Mouse (Mus musculus) liver, embryonic 15.5 days (tissue): ENCODE measurements around the gene Zbtb22. TPM values are rescaled to one million over a fixed set of nuclear protein-coding genes. Genes with fewer than 3 reads are reported as not detected.
"Not testable (repeated sequence)": the region's sequence is repeated elsewhere in the genome, so short reads cannot be mapped to it uniquely, and the experiment has no call there.

Experiments used
- ATAC-seq: fragments of 200-750 bp; cut with Nextera tagmentation; 2 replicates; pipeline ENCODE4 v1.8.0; 2017; ENCODE audit warnings: moderate number of reproducible peaks, mild to moderate bottlenecking, moderate library complexity; ENCODE audit not compliant: insufficient read depth
- H3K27ac ChIP-seq: fragments of 300-500 bp; sonication (generic); replicated peaks from 2 replicates; pipeline ENCODE4 v1.5.1; 2015; ENCODE audit warnings: mild to moderate bottlenecking, inconsistent platforms
- H3K27me3 ChIP-seq: fragments of 300-500 bp; sonication (generic); 2 replicates; pipeline ENCODE4 v1.6.1; 2015; ENCODE audit warnings: mild to moderate bottlenecking, inconsistent platforms
- H3K36me3 ChIP-seq: fragments of 300-500 bp; sonication (generic); replicated peaks from 2 replicates; pipeline ENCODE4 v1.6.1; 2015; ENCODE audit warnings: moderate library complexity, mild to moderate bottlenecking, inconsistent platforms
- H3K4me1 ChIP-seq: fragments of 300-500 bp; sonication (generic); replicated peaks from 2 replicates; pipeline ENCODE4 v1.6.1; 2015; ENCODE audit warnings: inconsistent platforms
- H3K4me2 ChIP-seq: fragments of 300-500 bp; sonication (generic); 2 replicates; pipeline ENCODE4 v1.6.1; 2015; ENCODE audit warnings: moderate library complexity, mild to moderate bottlenecking, inconsistent platforms
- H3K4me3 ChIP-seq: fragments of 300-500 bp; sonication (generic); replicated peaks from 2 replicates; pipeline ENCODE4 v1.5.1; 2015; ENCODE audit warnings: mild to moderate bottlenecking, inconsistent platforms
- H3K9ac ChIP-seq: fragments of 300-500 bp; sonication (generic); 2 replicates; pipeline ENCODE4 v1.6.1; 2015; ENCODE audit warnings: moderate library complexity, mild to moderate bottlenecking, inconsistent platforms
- H3K9me3 ChIP-seq: fragments of 300-500 bp; sonication (generic); replicated peaks from 2 replicates; pipeline ENCODE4 v1.6.1; 2016; ENCODE audit warnings: inconsistent platforms
- WGBS: fragments of 180-500 bp; shearing (Covaris S2); methylation state at CpG from one replicate; pipeline ENCODE4 v1.1.7; 2015; ENCODE audit warnings: mixed read lengths; ENCODE audit not compliant: insufficient replicate concordance; 5-methylcytosine and 5-hydroxymethylcytosine counted together
- polyA plus RNA-seq: library from polyadenylated mRNA; unstranded; fragments of >200 nt; fragmentation: Nextera tagmentation; extraction: Ambion mirVana; gene quantifications from 2 replicates; pipeline ENCODE4 v1.2.1, GENCODE M21; 2015

The Zbtb22 gene
- polyA plus RNA-seq, 1 experiment from 2014 or later = 8.2 TPM

DNA sequence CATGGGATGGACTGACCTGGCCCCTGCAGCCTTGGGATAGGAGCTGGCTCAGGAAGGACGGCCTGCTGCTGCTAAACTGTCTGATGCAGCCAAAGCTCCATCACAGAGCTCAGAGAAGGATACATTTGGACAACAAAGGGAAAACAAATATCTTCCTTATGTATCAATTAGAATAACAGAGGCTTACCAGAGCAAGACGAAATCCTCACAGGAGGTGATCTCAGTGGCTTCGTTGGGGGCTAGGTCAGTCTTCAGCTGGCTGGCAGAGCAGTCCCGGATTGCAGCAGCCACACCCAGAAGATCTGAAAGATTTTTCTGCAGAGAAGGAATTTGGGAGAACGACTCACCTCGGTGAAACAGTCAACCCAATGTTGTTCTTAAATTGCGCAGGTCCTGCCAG lies 23.3 kb upstream of the Zbtb22 start:
- no peak overlapping the region for H3K27ac ChIP-seq

DNA sequence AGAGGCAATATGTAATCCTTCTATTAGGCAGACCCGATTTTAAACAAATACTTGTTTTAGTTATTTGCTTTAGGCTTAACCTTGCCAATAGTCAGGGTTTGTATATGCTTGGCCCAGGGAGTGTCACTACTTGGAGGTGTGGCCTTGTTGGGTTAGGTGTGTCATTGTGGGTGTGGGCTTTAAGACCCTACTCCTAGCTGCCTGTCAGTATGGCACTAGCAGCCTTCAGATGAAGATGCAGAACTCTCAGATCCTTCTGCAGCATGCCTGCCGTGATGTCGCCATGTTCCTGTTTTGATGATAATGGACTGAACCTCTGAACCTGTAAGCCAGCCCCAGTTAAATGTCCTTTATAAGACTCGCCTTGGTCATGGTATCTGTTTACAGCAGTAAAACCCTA lies 22.7 kb upstream of the Zbtb22 start:
- 61% methylated on average over 4 of the region's 4 CpGs for WGBS
- not testable (repeated sequence) for H3K4me2 ChIP-seq, H3K9me3 ChIP-seq, H3K27ac ChIP-seq, H3K36me3 ChIP-seq, H3K9ac ChIP-seq, H3K27me3 ChIP-seq, H3K4me3 ChIP-seq, ATAC-seq
- peaks cover 36% of the 10 kb centered on the region for H3K4me1 ChIP-seq

More for the DNA sequence above, 23.3 kb upstream of the Zbtb22 start:
- Histone ChIP-seq H3K4me1 (peaks cover 36% of the 10 kb centered on the region), H3K9ac (no peak overlapping the region), H3K4me2 (no peak overlapping the region), H3K36me3 (peaks cover 9% of the 10 kb centered on the region; the same call in 1 of the 2 replicates), H3K27me3 (no peaks in the 10 kb centered on the region), H3K9me3 (no peaks in the 10 kb centered on the region), H3K4me3 (no peak overlapping the region)
- WGBS = 42% methylated on average over 7 of the region's 7 CpGs
- no peak for ATAC-seq

DNA sequence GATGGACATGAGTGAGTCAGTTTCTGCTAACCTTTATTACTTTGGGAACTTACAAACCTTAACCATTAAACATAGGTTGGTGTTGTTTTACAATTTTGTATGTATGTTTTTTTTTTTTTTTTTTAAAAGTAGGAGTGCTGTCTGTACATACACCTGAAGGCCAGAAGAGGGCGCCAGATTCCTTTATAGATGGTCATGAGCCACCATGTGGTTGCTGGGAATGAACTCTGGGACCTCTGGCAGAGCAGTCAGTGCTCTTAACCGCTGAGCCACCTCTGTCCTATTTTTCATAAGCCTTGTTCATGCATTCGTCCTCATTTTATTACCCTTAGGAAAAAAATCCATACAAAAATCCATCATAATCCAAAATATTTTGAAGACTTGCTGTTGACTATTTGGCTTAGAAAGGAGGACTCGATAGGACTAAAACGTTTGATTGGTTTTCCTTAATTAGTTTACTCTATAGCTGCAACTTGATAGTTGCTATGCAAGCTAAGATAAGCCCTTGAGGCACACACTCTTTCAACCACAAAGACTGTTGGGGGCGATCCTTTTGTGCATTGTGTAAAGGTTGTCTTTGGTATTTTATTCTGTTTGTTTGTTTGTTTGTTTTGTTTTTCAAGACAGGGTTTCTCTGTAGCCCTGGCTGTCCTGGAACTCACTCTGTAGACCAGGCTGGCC lies 18.4 kb upstream of the Zbtb22 start:
- Histone ChIP-seq H3K4me2 (no peak overlapping the region), H3K27ac (peak overlapping the region; percentile 38; the same call in 1 of the 2 replicates), H3K36me3 (no peaks in the 10 kb centered on the region), H3K9ac (no peak overlapping the region), H3K4me1 (peaks cover 58% of the 10 kb centered on the region), H3K4me3 (no peak overlapping the region), H3K9me3 (no peaks in the 10 kb centered on the region), H3K27me3 (no peaks in the 10 kb centered on the region)
- no peak for ATAC-seq
- WGBS = 6% methylated on average over 6 of the region's 6 CpGs

GRCm38 (mm10) chr17:33898193-33898592 lies 17.5 kb upstream of the Zbtb22 start:
- H3K9ac ChIP-seq = not testable (repeated sequence)

DNA sequence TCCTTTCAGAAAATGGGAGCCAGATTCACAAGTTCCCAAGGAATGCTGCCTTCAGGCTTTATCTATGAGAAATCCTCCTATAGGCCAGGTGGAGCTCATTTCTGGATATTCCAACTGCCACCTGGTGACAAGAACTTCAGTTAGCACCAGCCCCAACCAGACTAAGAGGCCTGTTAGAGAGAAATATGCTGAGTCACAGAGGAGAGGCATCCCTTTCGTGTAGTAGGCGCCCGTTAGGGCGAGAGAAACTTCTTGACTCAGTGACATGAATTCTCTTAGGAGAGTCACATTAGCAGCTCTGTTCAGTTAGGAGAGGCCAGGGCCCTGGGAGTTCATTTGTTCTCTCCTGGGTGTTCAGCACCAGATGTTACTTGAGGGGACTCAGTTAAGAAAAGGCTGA lies 16.1 kb upstream of the Zbtb22 start:
- peak overlapping the region; percentile 32 for H3K4me2 ChIP-seq
- H3K27ac ChIP-seq = peak overlapping the region; percentile 90
- no peaks in the 10 kb centered on the region for H3K36me3 ChIP-seq
- no peaks in the 10 kb centered on the region for H3K27me3 ChIP-seq
- 8% methylated on average over 4 of the region's 4 CpGs for WGBS
- H3K4me1 ChIP-seq = peaks cover 74% of the 10 kb centered on the region
- H3K4me3 ChIP-seq = no peak overlapping the region
- H3K9ac ChIP-seq = peak overlapping the region; percentile 30; the same call in 1 of the 2 replicates
- ATAC-seq = peak; percentile 78
- no peaks in the 10 kb centered on the region for H3K9me3 ChIP-seq

More at GRCm38 (mm10) chr17:33898193-33898592, 17.5 kb upstream of the Zbtb22 start:
- not testable (repeated sequence) for H3K27me3 ChIP-seq, H3K4me2 ChIP-seq, H3K9me3 ChIP-seq, ATAC-seq, H3K4me3 ChIP-seq, H3K36me3 ChIP-seq
- Histone ChIP-seq H3K27ac (peak overlapping the region; percentile 90), H3K4me1 (peaks cover 62% of the 10 kb centered on the region)
- 64% methylated on average over 4 of the region's 4 CpGs for WGBS

- Histone ChIP-seq H3K9ac (0 out of 2 replicates have a peak overlapping the region, but pooled peaks have one; percentile 30), H3K36me3 (no peaks in the 10 kb centered on the region), H3K27ac (peak overlapping the region; percentile 90), H3K9me3 (no peaks in the 10 kb centered on the region), H3K4me1 (peaks cover 77% of the 10 kb centered on the region), H3K4me2 (peak overlapping the region; percentile 32; the same call in 1 of the 2 replicates), H3K27me3 (no peaks in the 10 kb centered on the region), H3K4me3 (no peak overlapping the region)
- peak; percentile 45 for ATAC-seq
- 46% methylated on average over 7 of the region's 7 CpGs for WGBS
These were observed 15.3 kb upstream of the Zbtb22 start for GRCm38 (mm10) chr17:33900281-33900988.

- H3K27ac ChIP-seq = no peak overlapping the region
- WGBS = 78% methylated on average over 4 of the region's 4 CpGs
- no peaks in the 10 kb centered on the region for H3K9me3 ChIP-seq
- no peaks in the 10 kb centered on the region for H3K36me3 ChIP-seq
- H3K27me3 ChIP-seq = no peaks in the 10 kb centered on the region
- peaks cover 77% of the 10 kb centered on the region for H3K4me1 ChIP-seq
- H3K4me3 ChIP-seq = no peak overlapping the region
- no peak for ATAC-seq
- no peak overlapping the region for H3K4me2 ChIP-seq
- no peak overlapping the region for H3K9ac ChIP-seq
These were observed 14.8 kb upstream of the Zbtb22 start for GRCm38 (mm10) chr17:33900989-33901314.

DNA sequence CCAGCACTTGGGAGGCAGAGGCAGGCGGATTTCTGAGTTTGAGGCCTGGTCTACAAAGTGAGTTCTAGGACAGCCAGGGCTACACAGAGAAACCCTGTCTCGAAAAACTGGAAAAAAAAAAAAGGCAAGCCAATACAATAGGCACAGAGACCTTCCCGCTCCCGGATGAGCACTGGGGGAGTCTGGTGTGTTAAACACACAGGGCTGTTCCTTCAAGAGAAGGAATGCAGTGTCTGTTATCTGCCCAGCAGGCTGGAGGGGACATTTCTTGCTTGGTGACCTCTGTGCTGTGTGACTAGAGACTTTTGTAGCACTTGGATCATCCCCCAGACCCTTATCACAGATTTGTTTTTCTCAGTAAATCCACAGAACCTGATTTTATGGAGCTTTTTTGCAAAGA lies 14.1 kb upstream of the Zbtb22 start:
- Histone ChIP-seq H3K9ac (no peak overlapping the region), H3K36me3 (no peaks in the 10 kb centered on the region), H3K9me3 (no peaks in the 10 kb centered on the region), H3K4me2 (no peak overlapping the region), H3K4me1 (peaks cover 77% of the 10 kb centered on the region), H3K4me3 (no peak overlapping the region), H3K27me3 (no peaks in the 10 kb centered on the region), H3K27ac (peak overlapping the region; percentile 67; the same call in 1 of the 2 replicates)
- ATAC-seq = no peak
- WGBS = 65% methylated on average over 4 of the region's 4 CpGs

DNA sequence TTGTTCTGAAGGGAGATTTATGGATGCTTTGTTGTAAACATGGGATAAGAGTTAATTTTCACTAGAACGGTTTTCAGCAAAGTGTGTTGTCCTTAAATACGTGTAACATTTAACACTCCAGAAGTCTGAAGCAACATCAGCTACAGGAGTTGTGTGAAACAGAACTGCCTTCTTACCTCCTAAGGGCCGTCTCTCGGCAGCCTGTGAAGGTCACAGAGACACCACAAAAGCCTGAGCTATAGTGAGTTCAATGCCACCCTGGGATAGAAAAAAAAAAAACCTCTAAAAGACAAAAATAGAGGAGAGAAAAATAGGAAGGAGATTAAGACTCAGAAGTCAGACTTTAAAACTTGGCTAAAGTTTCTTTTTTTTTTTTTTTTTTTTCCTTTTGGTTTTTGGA lies 13.6 kb upstream of the Zbtb22 start:
- Histone ChIP-seq H3K4me1 (peaks cover 75% of the 10 kb centered on the region), H3K9ac (no peak overlapping the region), H3K4me2 (peak overlapping the region; percentile 41), H3K36me3 (no peaks in the 10 kb centered on the region), H3K9me3 (no peaks in the 10 kb centered on the region), H3K27me3 (no peaks in the 10 kb centered on the region), H3K4me3 (no peak overlapping the region), H3K27ac (peak overlapping the region; percentile 67)
- 70% methylated on average over 4 of the region's 4 CpGs for WGBS
- no peak for ATAC-seq

DNA sequence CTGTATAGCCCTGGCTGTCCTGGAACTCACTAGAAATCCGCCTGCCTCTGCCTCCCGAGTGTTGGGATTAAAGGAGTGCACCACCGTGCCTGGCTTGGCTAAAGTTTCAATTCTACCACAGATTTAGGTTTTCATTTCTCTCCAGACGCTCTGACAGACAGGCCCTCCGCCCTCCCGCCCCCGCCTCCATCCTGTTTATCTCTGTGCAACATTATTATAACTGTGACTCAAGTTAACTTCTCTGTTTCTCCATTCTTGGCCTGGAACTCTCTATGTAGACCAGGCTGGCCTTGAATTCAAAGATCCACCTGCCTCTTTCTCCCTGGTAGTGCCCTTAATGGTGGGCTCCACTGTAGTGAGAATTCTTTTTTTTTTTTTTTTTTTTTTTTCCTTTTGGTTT lies 13.2 kb upstream of the Zbtb22 start:
- H3K4me2 ChIP-seq = peak overlapping the region; percentile 41
- WGBS = 22% methylated on average over 7 of the region's 7 CpGs

GRCm38 (mm10) chr17:33903911-33904651 lies 11.6 kb upstream of the Zbtb22 start:
- Histone ChIP-seq H3K4me1 (peaks cover 75% of the 10 kb centered on the region), H3K27ac (peak overlapping the region; percentile 67; the same call in 1 of the 2 replicates)
- not testable (repeated sequence) for H3K36me3 ChIP-seq, ATAC-seq, H3K4me2 ChIP-seq, H3K4me3 ChIP-seq, H3K9me3 ChIP-seq, H3K27me3 ChIP-seq, H3K9ac ChIP-seq
- WGBS = 58% methylated on average over 6 of the region's 6 CpGs

More for the DNA sequence above, 13.2 kb upstream of the Zbtb22 start:
- Histone ChIP-seq H3K9me3 (no peaks in the 10 kb centered on the region), H3K27me3 (no peaks in the 10 kb centered on the region), H3K36me3 (no peaks in the 10 kb centered on the region), H3K4me1 (peaks cover 75% of the 10 kb centered on the region), H3K27ac (peak overlapping the region; percentile 67), H3K4me3 (no peak overlapping the region), H3K9ac (no peak overlapping the region)
- ATAC-seq = no peak
